Mouse (Mus musculus): ENCODE data around the gene Rpp14. TPM values are rescaled to one million over a fixed set of nuclear protein-coding genes. Genes with fewer than 3 reads are reported as not detected.
A peak's percentile ranks its signal among the peaks of the same experiment; 100 is the strongest.

Rpp14 gene
- polyA plus RNA-seq, 1 experiment from 2014 or later: 71.9 TPM

GRCm38 (mm10) chr14:8056076-8056475 is 24.1 kb upstream of the Rpp14 start:
- DNase-seq (ENCODE audit: low spot score): no peak

GRCm38 (mm10) chr14:8059938-8060337 is 20.2 kb upstream of the Rpp14 start:
- no peak for DNase-seq (ENCODE audit: low spot score)

GRCm38 (mm10) chr14:8062076-8062475 is 18.1 kb upstream of the Rpp14 start:
- no peak for DNase-seq (ENCODE audit: low spot score)

- DNase-seq (ENCODE audit: low spot score): no peak
Measured at GRCm38 (mm10) chr14:8062537-8063301, 17.4 kb upstream of the Rpp14 start.

GRCm38 (mm10) chr14:8063835-8064785 is 16.1 kb upstream of the Rpp14 start:
- no peak for DNase-seq (ENCODE audit: low spot score)

GRCm38 (mm10) chr14:8080718-8081117 is 551 bp downstream of the Rpp14 start:
- DNase-seq (ENCODE audit: low spot score): no peak

- DNase-seq (ENCODE audit: low spot score): no peak
Measured at GRCm38 (mm10) chr14:8082949-8083348, 2.8 kb downstream of the Rpp14 start.

- DNase-seq (ENCODE audit: low spot score): no peak
Measured at GRCm38 (mm10) chr14:8089016-8089415, 8.8 kb downstream of the Rpp14 start.

GRCm38 (mm10) chr14:8092573-8092972 is 12.4 kb downstream of the Rpp14 start:
- peak; percentile 73 for DNase-seq (ENCODE audit: low spot score)

- no peak for DNase-seq (ENCODE audit: low spot score)
Measured at GRCm38 (mm10) chr14:8093427-8093826, 13.3 kb downstream of the Rpp14 start.

- DNase-seq (ENCODE audit: low spot score): no peak
Measured at GRCm38 (mm10) chr14:8094931-8095561, 14.9 kb downstream of the Rpp14 start.

GRCm38 (mm10) chr14:8095562-8095950 is 15.4 kb downstream of the Rpp14 start:
- no peak for DNase-seq (ENCODE audit: low spot score)

- DNase-seq (ENCODE audit: low spot score): peak; percentile 91
Measured at GRCm38 (mm10) chr14:8097978-8098686, 18.0 kb downstream of the Rpp14 start, which contains the start of gene Pxk. Gene Pxk, plus strand, starts transcription at chr14:8098211.

GRCm38 (mm10) chr14:8098687-8098995 is 18.5 kb downstream of the Rpp14 start:
- no peak for DNase-seq (ENCODE audit: low spot score)

- peak; percentile 17 for DNase-seq (ENCODE audit: low spot score)
Measured at GRCm38 (mm10) chr14:8099561-8100021, 19.4 kb downstream of the Rpp14 start.

GRCm38 (mm10) chr14:8101886-8102285 is 21.7 kb downstream of the Rpp14 start:
- DNase-seq (ENCODE audit: low spot score): no peak

GRCm38 (mm10) chr14:8102676-8103075 is 22.5 kb downstream of the Rpp14 start:
- no peak for DNase-seq (ENCODE audit: low spot score)

- no peak for DNase-seq (ENCODE audit: low spot score)
Measured at GRCm38 (mm10) chr14:8108047-8108446, 27.9 kb downstream of the Rpp14 start.

GRCm38 (mm10) chr14:8108976-8109375 is 28.8 kb downstream of the Rpp14 start:
- DNase-seq (ENCODE audit: low spot score): no peak

- no peak for DNase-seq (ENCODE audit: low spot score)
Measured at GRCm38 (mm10) chr14:8111545-8111944, 31.4 kb downstream of the Rpp14 start.

GRCm38 (mm10) chr14:8112036-8112435 is 31.9 kb downstream of the Rpp14 start:
- no peak for DNase-seq (ENCODE audit: low spot score)

Data from thymus, postnatal 0 days (tissue).